In genomic region chr10:42862102-42862740, GRCm38 (mm10) we compare ENCODE assay signal across 8 mouse cellular contexts. TPM values are rescaled to one million over a fixed set of nuclear protein-coding genes. Genes with fewer than 3 reads are reported as not detected.
A peak's percentile ranks its signal among the peaks of the same experiment; 100 is the strongest.
DNase-seq lines count a peak whose midpoint lies in the region; ATAC-seq and TF ChIP-seq lines count a peak whose summit lies in the region.

No protein-coding gene starts in this region.

- peaks cover 25% of the 10 kb centered on the region for H3K4me1 ChIP-seq in lung, embryonic 15.5 days
- H3K4me1 ChIP-seq in spleen, adult 2 months (ENCODE audit: control insufficient read depth, insufficient read depth, insufficient read length), result peaks cover 2% of the 10 kb centered on the region

- no peak overlapping the region for H3K9ac ChIP-seq in lung, embryonic 15.5 days

- no peaks in the 10 kb centered on the region for H3K36me3 ChIP-seq in lung, embryonic 15.5 days
- no peaks in the 10 kb centered on the region for H3K36me3 ChIP-seq in spleen, adult 2 months (ENCODE audit: control insufficient read depth, insufficient read depth, low read length)

- DNase-seq in heart, adult 9 months (ENCODE audit: low spot score in 2 of 2), result peak; percentile 63 to 66
- no peak for DNase-seq in heart, postnatal 25 days (ENCODE audit: low spot score)
- DNase-seq in adrenal gland, postnatal 25 days, result peak; percentile 28
- DNase-seq in kidney, adult 11 months, result peak; percentile 65
- peak; percentile 68 to 70 for DNase-seq in spleen, adult 2 months (ENCODE audit: low read depth in 1 of 2, low spot score in 2 of 2)
- no peak for DNase-seq in cerebellum, adult 11 months
- DNase-seq in cerebellum, adult 8-10 months, result no peak

- TF ChIP-seq POLR2A in spleen, adult 2 months (IDR thresholded peaks at IDR 0.05; ENCODE audit: low read depth, low read length), result peak; percentile 26

- no peak for ATAC-seq in lung, embryonic 15.5 days (ENCODE audit: borderline replicate concordance, extremely low read depth, low FRiP score, low TSS enrichment)

- no peaks in the 10 kb centered on the region for H3K9me3 ChIP-seq in lung, embryonic 15.5 days

- H3K4me3 ChIP-seq in lung, embryonic 15.5 days, result 0 out of 2 replicates have a peak overlapping the region, but pooled peaks have one; percentile 4
- peak overlapping the region; percentile 59 for H3K4me3 ChIP-seq in spleen, adult 2 months (ENCODE audit: extremely low read depth, insufficient read depth, insufficient read length)

- no peak overlapping the region for H3K27ac ChIP-seq in lung, embryonic 15.5 days
- H3K27ac ChIP-seq in spleen, adult 2 months (ENCODE audit: insufficient read depth, low read length), result peak overlapping the region; percentile 88

- peak overlapping the region; percentile 34 for H3K4me2 ChIP-seq in lung, embryonic 15.5 days

- TF ChIP-seq CTCF in spleen, adult 2 months (IDR thresholded peaks at IDR 0.05; ENCODE audit: extremely low read depth, insufficient read depth, insufficient read length, insufficient replicate concordance), result no peak

- 43% methylated on average over 13 of the region's 13 CpGs for WGBS in lung, embryonic 15.5 days
- WGBS in spleen, adult 2 months, result 3% methylated on average over 13 of the region's 13 CpGs

- intact Hi-C loops in heart, postnatal 25 days (cut with DNase I), result no loop called here

- H3K27me3 ChIP-seq in lung, embryonic 15.5 days, result peaks cover 11% of the 10 kb centered on the region
- no peaks in the 10 kb centered on the region for H3K27me3 ChIP-seq in spleen, adult 2 months (ENCODE audit: control insufficient read depth, insufficient read depth, low read length)

RNA-seq across cellular contexts. Expression of gene Scml4, which starts 2.1 kb away (rescaled TPM):
- 1 to 10 TPM; 1.2 to 1.8 TPM for total RNA-seq in heart, postnatal 25 days (2021)
- total RNA-seq in adrenal gland, postnatal 25 days (2021), result 3.9 and 5.0 TPM in 2 replicates
- polyA plus RNA-seq in lung, embryonic 15.5 days (2015; fragmentation: Nextera tagmentation; extraction: Ambion mirVana), result 0.38 and 0.61 TPM in 2 replicates
- 24.6 and 34.7 TPM in 2 replicates for polyA plus RNA-seq in spleen, adult 2 months (2012; rRNA removed)

Comparison
In these comparisons a context has a peak if more than half of its experiments do, and no peak if none do; other contexts are left out.
1. DNase-seq: peak in heart, adult 9 months (2 of 2), adrenal gland, postnatal 25 days (single experiment), kidney, adult 11 months (single experiment) and spleen, adult 2 months (2 of 2); none in heart, postnatal 25 days (single experiment), cerebellum, adult 11 months (single experiment) and cerebellum, adult 8-10 months (single experiment).